28 mouse cellular contexts compared by ENCODE assay signal in genomic region chr4:58044833-58045232, GRCm38 (mm10). TPM values are rescaled to one million over a fixed set of nuclear protein-coding genes. Genes with fewer than 3 reads are reported as not detected.
DNase-seq lines count a peak whose midpoint lies in the region; ATAC-seq and TF ChIP-seq lines count a peak whose summit lies in the region.
"Had no signal": no experiment of that assay in that cellular context is flagged by ENCODE, and none has a peak within 500 bp of the region (broad histone marks: within the 10 kb centered on the region; RNA-seq: fewer than 3 reads in every experiment).

No protein-coding gene starts in this region.

- no peaks in the 10 kb centered on the region for H3K27me3 ChIP-seq in kidney, postnatal 0 days (ENCODE audit: insufficient read depth, low read length)
- no peaks in the 10 kb centered on the region for H3K27me3 ChIP-seq in intestine, postnatal 0 days (replicated peaks; ENCODE audit: control insufficient read depth, insufficient read depth, low read length)
- no peaks in the 10 kb centered on the region for H3K27me3 ChIP-seq in liver, embryonic 11.5 days (replicated peaks; ENCODE audit: control insufficient read depth, insufficient read depth, low read length)
- H3K27me3 ChIP-seq: embryonic facial prominence, embryonic 15.5 days; forebrain, embryonic 15.5 days; hindbrain, embryonic 13.5 days had no signal

- H3K9ac ChIP-seq in kidney, postnatal 0 days (ENCODE audit: low read depth, low read length), result no peak overlapping the region
- no peak overlapping the region for H3K9ac ChIP-seq in intestine, postnatal 0 days (ENCODE audit: low read depth, low read length)
- no peak overlapping the region for H3K9ac ChIP-seq in liver, embryonic 11.5 days (ENCODE audit: low read depth, low read length)
- H3K9ac ChIP-seq: embryonic facial prominence, embryonic 15.5 days; forebrain, embryonic 15.5 days; hindbrain, embryonic 13.5 days had no signal

- ATAC-seq in kidney, postnatal 0 days (replicated peaks; ENCODE audit: low FRiP score, low read depth), result peak; percentile 49
- ATAC-seq in intestine, postnatal 0 days, result peak; percentile 63
- no peak for ATAC-seq in liver, embryonic 11.5 days (replicated peaks; ENCODE audit: low FRiP score)
- ATAC-seq: activated CD4-positive, CD25-positive, alpha-beta regulatory T cell, adult 4 months; forebrain, embryonic 15.5 days had no signal

- H3K4me1 ChIP-seq in kidney, postnatal 0 days (replicated peaks; ENCODE audit: insufficient read depth, low read length), result no peaks in the 10 kb centered on the region
- H3K4me1 ChIP-seq in intestine, postnatal 0 days (replicated peaks; ENCODE audit: control insufficient read depth, insufficient read depth, low read length), result no peaks in the 10 kb centered on the region
- H3K4me1 ChIP-seq in liver, embryonic 11.5 days (replicated peaks; ENCODE audit: control insufficient read depth, insufficient read depth, low read length), result no peaks in the 10 kb centered on the region
- H3K4me1 ChIP-seq: embryonic facial prominence, embryonic 15.5 days; forebrain, embryonic 10.5 days; forebrain, embryonic 15.5 days; heart, embryonic 10.5 days; hindbrain, embryonic 13.5 days had no signal

- H3K36me3 ChIP-seq in kidney, postnatal 0 days (ENCODE audit: insufficient read depth, low read length), result no peaks in the 10 kb centered on the region
- H3K36me3 ChIP-seq in intestine, postnatal 0 days (ENCODE audit: control insufficient read depth, insufficient read depth), result peaks cover 3% of the 10 kb centered on the region; the same call in 1 of the 2 replicates
- H3K36me3 ChIP-seq in liver, embryonic 11.5 days (ENCODE audit: control insufficient read depth, insufficient read depth, low read length), result no peaks in the 10 kb centered on the region
- H3K36me3 ChIP-seq: forebrain, embryonic 10.5 days; forebrain, embryonic 15.5 days; heart, embryonic 10.5 days; hindbrain, embryonic 13.5 days had no signal

- no peak overlapping the region for H3K4me2 ChIP-seq in kidney, postnatal 0 days (ENCODE audit: low read length)
- H3K4me2 ChIP-seq in intestine, postnatal 0 days (replicated peaks; ENCODE audit: low read depth), result no peak overlapping the region
- H3K4me2 ChIP-seq in liver, embryonic 11.5 days, result no peak overlapping the region
- H3K4me2 ChIP-seq: embryonic facial prominence, embryonic 15.5 days; forebrain, embryonic 15.5 days; hindbrain, embryonic 13.5 days had no signal

- no peak for TF ChIP-seq CTCF in kidney, postnatal 0 days (IDR thresholded peaks at IDR 0.05; ENCODE audit: low read depth)
- no peak for TF ChIP-seq CTCF in intestine, postnatal 0 days (IDR thresholded peaks at IDR 0.05; ENCODE audit: low read depth)

- no peak overlapping the region for H3K4me3 ChIP-seq in kidney, postnatal 0 days (replicated peaks; ENCODE audit: low read depth, low read length)
- H3K4me3 ChIP-seq in intestine, postnatal 0 days (ENCODE audit: low read depth, low read length), result no peak overlapping the region
- H3K4me3 ChIP-seq in liver, embryonic 11.5 days (ENCODE audit: low read depth, low read length), result no peak overlapping the region
- H3K4me3 ChIP-seq: embryonic facial prominence, embryonic 15.5 days; erythroblast, embryonic 14.5 days; forebrain, embryonic 10.5 days; forebrain, embryonic 15.5 days; heart, embryonic 10.5 days; hindbrain, embryonic 13.5 days had no signal

- 72% methylated on average over 6 of the region's 6 CpGs for WGBS in kidney, postnatal 0 days
- 55% methylated on average over 6 of the region's 6 CpGs for WGBS in intestine, postnatal 0 days
- WGBS in liver, embryonic 11.5 days, result 81% methylated on average over 6 of the region's 6 CpGs

- DNase-seq in kidney, adult 11 months, result peak; percentile 41
- no peak for DNase-seq in kidney, adult 18-20 months
- no peak for DNase-seq in kidney, postnatal 0 days (ENCODE audit: low spot score)
- no peak for DNase-seq in kidney, postnatal 10 days
- no peak for DNase-seq in liver, embryonic 11.5 days (ENCODE audit: low spot score)
- no peak for DNase-seq in adrenal gland, adult 8-10 months
- DNase-seq: adrenal gland, postnatal 25 days; cerebellum, adult 18-20 months; cerebellum, adult 9-11 months; embryo, embryonic 11 days; gastrocnemius, postnatal 36 days; heart, adult 18-20 months; heart, postnatal 10 days had no signal

- no peaks in the 10 kb centered on the region for H3K9me3 ChIP-seq in kidney, postnatal 0 days (replicated peaks; ENCODE audit: low read length)
- no peaks in the 10 kb centered on the region for H3K9me3 ChIP-seq in intestine, postnatal 0 days (ENCODE audit: control insufficient read depth)
- no peaks in the 10 kb centered on the region for H3K9me3 ChIP-seq in liver, embryonic 11.5 days (ENCODE audit: control insufficient read depth, low read length)
- H3K9me3 ChIP-seq: embryonic facial prominence, embryonic 15.5 days; forebrain, embryonic 10.5 days; forebrain, embryonic 15.5 days; heart, embryonic 10.5 days; hindbrain, embryonic 13.5 days had no signal

- no peak overlapping the region for H3K27ac ChIP-seq in kidney, postnatal 0 days
- H3K27ac ChIP-seq in intestine, postnatal 0 days (ENCODE audit: low read depth, low read length), result no peak overlapping the region
- no peak overlapping the region for H3K27ac ChIP-seq in liver, embryonic 11.5 days (ENCODE audit: low read depth, low read length)
- H3K27ac ChIP-seq: embryonic facial prominence, embryonic 15.5 days; forebrain, embryonic 10.5 days; forebrain, embryonic 15.5 days; heart, embryonic 10.5 days; hindbrain, embryonic 13.5 days had no signal

RNA-seq across cellular contexts. Expression of gene Txndc8, which starts 35.9 kb away (rescaled TPM):
- polyA plus RNA-seq in kidney, postnatal 0 days (2015; fragmentation: Nextera tagmentation; extraction: Ambion mirVana), result not detected in 2 replicates
- not detected in 2 replicates for polyA plus RNA-seq in intestine, postnatal 0 days (2015; fragmentation: Nextera tagmentation; extraction: Ambion mirVana)
- not detected in 2 replicates for polyA plus RNA-seq in liver, embryonic 11.5 days (2014; fragmentation: Nextera tagmentation; extraction: Ambion mirVana)
- total RNA-seq in adrenal gland, adult 8-10 months (2022), result not detected
- total RNA-seq: adrenal gland, adult 18-20 months; adrenal gland, postnatal 25 days; gastrocnemius, adult 8-10 months; gastrocnemius, postnatal 36 days; heart, adult 18-20 months; heart, postnatal 10 days; hematopoietic stem cell, adult 5-6 weeks; MEL had no signal
- polyA plus RNA-seq: activated CD4-positive, CD25-positive, alpha-beta regulatory T cell, adult 4 months; C2C12; embryonic facial prominence, embryonic 11.5 days; embryonic facial prominence, embryonic 15.5 days; erythroblast, embryonic 14.5 days; forebrain, embryonic 10.5 days; forebrain, embryonic 15.5 days; heart, embryonic 10.5 days; heart, embryonic 14.5 days; hindbrain, embryonic 13.5 days had no signal
